Mouse (Mus musculus): ENCODE results near the gene Vmn2r101.

Gene Vmn2r101

DNA sequence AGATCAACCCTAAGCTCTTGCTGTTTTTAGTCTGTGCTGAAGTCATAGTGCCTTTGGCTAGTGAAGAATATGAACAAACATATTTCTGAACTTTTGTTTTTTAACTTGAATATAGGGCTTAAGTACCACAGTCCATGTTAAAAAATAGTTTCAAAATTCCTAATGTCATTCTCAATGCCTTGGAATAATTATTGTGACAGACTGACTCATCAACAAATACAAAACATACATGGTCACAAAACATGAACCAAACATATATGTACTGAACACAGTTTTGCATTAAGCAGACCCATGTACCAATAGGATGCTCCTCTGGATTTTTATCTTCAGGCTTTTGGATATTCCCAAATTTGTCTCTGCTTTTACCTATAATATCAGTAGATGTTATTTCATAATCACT, at the start of gene Vmn2r101:
Gene Vmn2r101, plus strand, starts transcription at position 301 of the 400 bp plus-strand sequence.
- DNase-seq (ENCODE audit: extremely low read depth, low read depth) = no peak

DNA sequence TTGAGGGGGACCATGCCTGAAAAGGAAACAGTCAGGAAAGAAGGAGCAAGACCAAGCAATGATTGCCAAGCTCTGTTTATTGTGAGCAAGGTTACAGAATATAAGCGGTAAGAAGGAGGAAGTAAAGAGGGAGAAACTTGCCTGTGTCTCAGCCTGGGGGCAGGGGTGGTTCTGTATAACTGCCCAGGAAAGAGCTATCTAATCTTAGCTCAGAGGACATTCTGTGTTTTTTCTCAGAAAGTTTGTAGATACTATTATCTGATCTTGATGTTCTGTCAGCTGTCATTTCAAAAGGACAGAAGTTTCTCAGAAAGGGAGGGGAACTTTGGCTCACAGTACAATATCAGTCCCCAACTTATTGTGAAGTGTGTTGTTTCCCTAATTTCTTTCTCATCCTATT, 52.3 kb downstream of the Vmn2r101 start:
- DNase-seq (ENCODE audit: extremely low read depth, low read depth) = peak; percentile 13

DNA sequence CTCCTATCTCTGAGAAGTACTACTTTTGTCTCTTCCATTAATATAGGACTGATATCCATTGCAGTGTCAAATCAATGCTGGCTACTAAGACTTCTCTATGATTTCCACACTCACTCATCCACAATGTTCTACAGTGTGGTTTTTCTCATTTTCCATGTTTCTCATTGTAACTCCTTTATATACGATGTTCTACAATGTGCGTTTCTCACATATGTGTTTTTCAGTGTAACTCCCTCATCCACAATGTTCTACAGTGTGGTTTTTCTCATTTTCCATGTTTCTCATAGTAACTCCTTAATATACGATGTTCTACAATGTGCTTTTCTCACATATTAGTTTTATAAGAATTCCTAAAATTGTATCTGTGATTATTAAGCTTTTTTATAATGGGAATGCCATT, 81.4 kb downstream of the Vmn2r101 start:
- DNase-seq (ENCODE audit: extremely low read depth, low read depth) = no peak

- DNase-seq (ENCODE audit: extremely low read depth, low read depth) = no peak
These were observed 83.0 kb downstream of the Vmn2r101 start, which contains the start of gene Vmn2r102 for GRCm38 (mm10) chr17:19660028-19660427. Gene Vmn2r102, plus strand, starts transcription at chr17:19660328.

Measured in MEL-GATA-1-ER (cell line).